Mouse (Mus musculus): ENCODE data around the gene Alg9. TPM values are rescaled to one million over a fixed set of nuclear protein-coding genes. Genes with fewer than 3 reads are reported as not detected.
A peak's percentile ranks its signal among the peaks of the same experiment; 100 is the strongest.

Gene Alg9
- total RNA-seq, 2 experiments from 2014 or later: 25.5 to 26.3 TPM

DNA sequence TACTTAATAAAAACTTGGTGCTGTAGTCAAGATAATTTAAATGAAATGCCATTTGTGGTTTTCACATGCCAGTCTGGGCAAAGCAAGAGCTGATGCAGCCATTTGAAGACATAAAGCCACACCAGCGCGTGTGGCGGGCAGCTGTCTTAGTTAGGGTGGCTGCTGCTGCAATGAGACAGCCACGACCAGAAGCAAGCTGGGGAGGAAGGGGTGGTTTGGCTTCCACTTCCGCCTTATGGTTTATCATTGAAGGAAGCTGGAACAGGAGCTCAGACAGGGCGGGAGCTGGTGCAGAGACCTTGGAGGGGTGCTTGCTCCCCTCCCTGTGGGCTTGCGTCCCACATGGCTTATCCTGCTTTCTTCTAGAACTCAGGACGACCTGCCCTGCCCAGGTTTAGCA is 91.0 kb downstream of the Alg9 start:
- intact Hi-C loops (cut with DNase I): no loop called here
- DNase-seq (ENCODE audit: low spot score in 2 of 2): no peak

DNA sequence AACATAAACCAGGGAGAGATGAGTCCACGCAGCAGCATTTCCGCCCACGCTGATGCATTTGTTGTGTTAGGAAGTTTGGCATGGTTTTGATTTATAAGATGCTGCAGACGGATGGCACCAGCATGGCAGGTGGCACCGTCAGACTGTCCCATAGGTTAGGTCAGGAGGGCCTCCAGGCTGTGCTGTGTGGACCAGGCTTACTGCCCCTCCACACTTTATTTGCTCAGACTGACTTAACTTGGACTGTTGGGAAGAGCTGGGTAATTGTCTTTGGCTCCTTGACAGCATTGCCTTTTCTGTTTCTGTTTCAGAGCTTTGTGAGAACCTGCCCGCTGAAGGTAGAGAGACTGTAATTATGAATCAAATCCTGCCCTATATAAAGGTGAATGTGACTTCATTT is 92.2 kb downstream of the Alg9 start:
- intact Hi-C loops (cut with DNase I): no loop called here
- DNase-seq (ENCODE audit: low spot score in 2 of 2): no peak

- no peak for DNase-seq (ENCODE audit: low spot score in 2 of 2)
- intact Hi-C loops (cut with DNase I): no loop called here
Measured at GRCm38 (mm10) chr9:50868182-50868581, 93.4 kb downstream of the Alg9 start.

DNA sequence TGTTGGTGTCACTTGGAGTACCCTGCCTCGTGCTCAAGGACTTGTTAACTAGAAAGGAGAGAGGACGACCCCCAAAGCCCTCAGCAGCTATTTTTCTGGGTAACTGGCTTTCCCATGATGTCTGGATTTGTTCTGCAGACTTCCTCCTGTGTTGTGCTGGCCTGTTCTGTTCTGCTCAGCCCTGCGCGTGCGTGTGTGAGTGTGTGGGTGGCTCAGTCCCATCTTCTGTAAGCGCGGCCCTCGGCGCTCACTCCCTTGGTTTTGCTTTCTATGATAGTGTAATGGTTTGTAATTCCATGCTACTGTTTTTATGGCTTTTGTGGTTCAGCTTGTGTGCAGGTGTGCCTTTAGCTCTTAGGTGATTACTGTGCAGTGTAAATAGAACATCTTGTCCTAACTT is 98.4 kb downstream of the Alg9 start:
- peak in 1 of 2 experiments; percentile 48 for DNase-seq (ENCODE audit: low spot score in 2 of 2)
- intact Hi-C loops (cut with DNase I): no loop called here

- DNase-seq (ENCODE audit: low spot score in 2 of 2): no peak
- intact Hi-C loops (cut with DNase I): no loop called here
Measured at GRCm38 (mm10) chr9:50874031-50874430, 99.2 kb downstream of the Alg9 start.

DNA sequence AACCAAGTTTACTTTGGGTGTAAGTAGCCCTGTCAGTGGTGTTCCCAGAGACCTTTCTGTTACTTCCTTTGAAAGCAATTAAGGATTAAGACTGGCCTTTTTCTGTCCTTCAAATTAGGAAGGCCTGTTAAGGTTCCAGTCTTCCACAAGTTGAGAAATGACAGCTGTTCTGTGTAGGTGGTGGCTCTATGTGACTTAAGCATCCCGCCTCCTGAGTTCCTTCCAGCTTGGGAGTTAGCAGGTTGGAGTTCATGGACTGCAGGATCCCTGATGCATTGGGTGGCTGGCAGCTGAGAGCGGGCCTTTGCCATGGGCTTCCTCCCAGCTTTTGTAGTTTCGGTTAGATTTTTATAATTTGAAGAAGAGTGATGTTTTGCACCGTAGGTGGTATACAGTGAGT is 100.7 kb downstream of the Alg9 start:
- DNase-seq (ENCODE audit: low spot score in 2 of 2): peak in 1 of 2 experiments; percentile 56
- intact Hi-C loops (cut with DNase I): no loop called here

DNA sequence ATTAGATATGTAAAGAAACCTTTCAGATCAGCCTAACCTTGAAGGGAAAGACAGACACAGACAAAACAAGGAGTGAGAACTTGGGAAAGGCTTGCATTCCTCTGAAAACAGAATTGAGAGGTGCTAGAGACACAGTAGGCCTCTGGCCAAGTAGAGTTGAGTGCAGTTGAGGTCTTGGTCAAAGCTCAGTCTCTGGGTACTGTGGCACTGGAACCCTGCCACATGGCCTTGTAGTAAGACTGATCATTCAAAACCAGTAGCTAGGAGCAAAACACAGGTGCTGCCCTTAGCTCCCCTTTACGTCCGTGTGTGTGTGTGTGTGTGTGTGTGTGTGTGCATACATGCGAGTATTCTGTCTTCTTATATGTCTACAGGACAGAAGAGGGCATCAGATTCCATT is 101.5 kb downstream of the Alg9 start:
- intact Hi-C loops (cut with DNase I): no loop called here
- no peak for DNase-seq (ENCODE audit: low spot score in 2 of 2)

GRCm38 (mm10) chr9:50877431-50877830 is 102.6 kb downstream of the Alg9 start:
- DNase-seq (ENCODE audit: low spot score in 2 of 2): no peak
- intact Hi-C loops (cut with DNase I): no loop called here

GRCm38 (mm10) chr9:50882183-50882582 is 107.4 kb downstream of the Alg9 start:
- intact Hi-C loops (cut with DNase I): no loop called here
- DNase-seq (ENCODE audit: low spot score in 2 of 2): no peak

DNA sequence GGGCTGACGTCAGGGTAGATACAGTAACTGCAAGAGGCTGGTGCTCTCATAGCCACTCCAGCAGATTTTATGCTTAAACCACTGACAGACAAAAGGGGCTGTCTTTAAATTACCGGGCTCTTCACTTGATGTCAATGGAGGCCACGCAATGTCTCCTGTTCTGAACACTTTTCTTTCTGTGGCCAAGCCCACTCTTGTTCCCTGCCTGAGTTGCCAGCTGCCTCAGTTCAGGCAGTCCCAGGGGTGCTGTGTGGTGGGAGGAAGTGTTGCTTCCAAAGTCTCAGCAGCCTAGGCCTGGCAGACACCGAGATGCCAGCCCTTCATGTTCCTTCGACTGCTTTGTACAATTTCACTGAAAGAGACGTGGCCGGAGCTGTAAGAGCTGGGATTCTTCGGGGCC is 109.3 kb downstream of the Alg9 start:
- intact Hi-C loops (cut with DNase I): no loop called here
- DNase-seq (ENCODE audit: low spot score in 2 of 2): peak; percentile 42 to 76

GRCm38 (mm10) chr9:50884741-50885599 is 110.2 kb downstream of the Alg9 start:
- peak; percentile 60 to 69 for DNase-seq (ENCODE audit: low spot score in 2 of 2)
- intact Hi-C loops (cut with DNase I): no loop called here

DNA sequence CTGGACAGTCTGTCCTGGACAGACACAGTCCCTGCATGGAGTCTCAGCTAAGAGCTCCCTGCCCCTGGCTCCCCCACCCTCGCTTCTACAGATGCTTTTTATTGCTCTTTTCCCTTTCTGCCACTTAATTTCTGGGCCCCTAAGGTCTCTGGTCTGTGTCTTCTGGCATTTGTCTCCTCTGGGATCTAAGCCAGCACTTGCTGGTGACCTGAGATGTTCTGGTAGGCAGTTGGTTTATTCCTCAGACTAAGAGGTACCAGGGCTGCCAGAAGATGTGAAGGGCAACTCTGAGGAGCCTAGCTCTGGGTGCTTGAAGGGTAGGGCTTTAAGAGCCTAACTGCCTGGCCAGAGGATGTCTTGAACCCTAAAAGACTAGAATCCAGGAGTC is 110.8 kb downstream of the Alg9 start:
- DNase-seq (ENCODE audit: low spot score in 2 of 2): no peak
- intact Hi-C loops (cut with DNase I): no loop called here

GRCm38 (mm10) chr9:50886870-50887269 is 112.1 kb downstream of the Alg9 start:
- intact Hi-C loops (cut with DNase I): no loop called here
- DNase-seq (ENCODE audit: low spot score in 2 of 2): no peak

- no peak for DNase-seq (ENCODE audit: low spot score in 2 of 2)
- intact Hi-C loops (cut with DNase I): no loop called here
Measured at GRCm38 (mm10) chr9:50887351-50887750, 112.5 kb downstream of the Alg9 start.

DNA sequence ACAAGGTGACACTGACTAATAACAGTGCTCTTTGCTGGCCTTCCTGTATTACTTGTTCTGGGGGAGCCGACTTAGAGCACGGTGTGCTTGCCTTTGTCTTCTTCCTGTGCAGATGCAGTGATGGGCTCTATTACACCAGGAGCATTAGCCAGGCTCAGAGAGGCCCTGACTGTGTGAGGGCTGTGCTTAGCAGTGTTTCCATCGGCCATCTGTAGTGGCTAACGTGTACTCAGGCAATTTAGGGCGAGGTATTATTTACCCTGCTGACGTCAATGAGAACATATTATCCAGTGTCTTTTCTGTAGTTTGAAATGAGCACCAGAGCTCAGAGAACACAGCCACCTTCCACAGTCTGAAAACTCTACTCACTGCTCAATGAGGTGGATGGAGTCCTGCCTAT is 114.4 kb downstream of the Alg9 start:
- intact Hi-C loops (cut with DNase I): no loop called here
- DNase-seq (ENCODE audit: low spot score in 2 of 2): no peak

DNA sequence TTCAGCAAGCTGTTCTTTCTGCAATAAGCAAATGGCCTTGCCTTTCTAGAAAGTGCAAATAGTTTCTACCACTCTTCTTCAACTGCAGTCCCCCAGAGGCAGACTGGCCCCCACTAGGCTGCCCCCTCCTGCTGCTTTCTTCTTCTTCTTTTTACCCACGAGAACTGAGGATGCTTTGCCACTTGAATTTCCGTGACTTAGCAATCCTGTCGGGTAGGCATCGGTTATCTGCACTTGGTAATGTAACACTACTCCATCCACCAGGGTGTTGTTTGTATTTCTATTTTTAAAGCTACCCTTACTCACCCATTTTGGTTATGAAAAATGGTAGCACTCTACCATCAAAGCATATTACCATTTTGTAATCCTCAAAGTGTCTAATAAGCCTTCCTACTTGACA is 115.1 kb downstream of the Alg9 start:
- DNase-seq (ENCODE audit: low spot score in 2 of 2): no peak
- intact Hi-C loops (cut with DNase I): loop anchor here (5.0 kb wide), 1 partner anchor 117 kb away; the partner anchor contains the start of gene Sik2

DNA sequence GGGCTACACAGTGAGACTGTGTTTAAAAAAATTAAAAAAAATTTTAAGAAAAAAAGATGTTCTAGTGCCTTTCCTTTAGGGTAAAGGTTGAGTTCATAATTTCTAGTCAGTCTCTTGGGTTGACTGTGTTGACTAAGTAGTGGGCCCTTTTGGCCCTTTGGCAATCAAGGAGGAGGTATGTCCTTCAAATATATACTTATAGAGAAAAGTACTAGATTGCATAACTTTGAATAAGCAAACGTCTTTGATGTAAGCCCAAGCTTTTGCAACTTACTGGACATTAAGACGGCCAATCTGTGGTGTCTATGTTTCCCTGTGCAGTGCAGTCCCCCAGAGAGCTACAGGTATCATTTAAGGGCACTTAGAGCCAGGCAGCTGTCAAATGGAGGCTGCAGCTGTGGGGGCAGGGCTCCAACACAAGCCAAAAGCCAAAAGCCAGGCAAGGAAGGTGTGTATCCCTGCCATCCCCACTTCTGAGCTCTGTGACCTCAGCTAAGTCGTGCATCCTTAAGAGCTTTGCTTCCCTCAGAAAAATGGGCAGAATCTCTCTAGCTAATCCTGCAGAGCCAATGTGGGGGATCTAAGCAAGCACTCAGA is 115.8 kb downstream of the Alg9 start:
- intact Hi-C loops (cut with DNase I): loop anchor here (5.0 kb wide), 1 partner anchor 117 kb away; the partner anchor contains the start of gene Sik2
- no peak for DNase-seq (ENCODE audit: low spot score in 2 of 2)

Measured in left cerebral cortex, postnatal 25 days (tissue).